Mouse (Mus musculus): ENCODE measurements at regions not wholly inside any gene's neighbourhood (a gene's known extent, or its start where the extent isn't known, plus 50 kb on each side); places are given as distances from the start of the nearest gene placed in this dataset.

GRCm38 (mm10) chr13:102634236-102634957, 59.0 kb upstream of the Cd180 start:
- DNase-seq (ENCODE audit: low spot score in 2 of 2): no peak

GRCm38 (mm10) chr13:102636032-102636431, 57.3 kb upstream of the Cd180 start:
- no peak for DNase-seq (ENCODE audit: low spot score in 2 of 2)

- DNase-seq (ENCODE audit: low spot score in 2 of 2): no peak
Observed at GRCm38 (mm10) chr13:102637059-102637458, 56.3 kb upstream of the Cd180 start.

GRCm38 (mm10) chr13:102639651-102640050, 53.7 kb upstream of the Cd180 start:
- DNase-seq (ENCODE audit: low spot score in 2 of 2): no peak

- DNase-seq (ENCODE audit: low spot score in 2 of 2): no peak
Observed at GRCm38 (mm10) chr13:102640171-102640570, 53.2 kb upstream of the Cd180 start.

Measured in gastrocnemius, adult 8-10 months (tissue).